Mouse (Mus musculus) heart, embryonic 10.5 days (tissue): ENCODE results near the gene Iffo2. TPM values are rescaled to one million over a fixed set of nuclear protein-coding genes. Genes with fewer than 3 reads are reported as not detected.

Source experiments
- DNase-seq: peaks from one replicate; pipeline ENCODE4 v3.0.0-alpha.2; 2017; ENCODE audit warnings: low spot score
- H3K27ac ChIP-seq: fragments of 300-500 bp; sonication (generic); 2 replicates; pipeline ENCODE4 v1.5.1; 2016; ENCODE audit warnings: mild to moderate bottlenecking
- H3K27me3 ChIP-seq: fragments of 300-500 bp; sonication (generic); 2 replicates; pipeline ENCODE4 v1.6.1; 2016; ENCODE audit warnings: mild to moderate bottlenecking; ENCODE audit not compliant: poor library complexity, insufficient read depth, severe bottlenecking
- H3K36me3 ChIP-seq: fragments of 300-500 bp; sonication (generic); 2 replicates; pipeline ENCODE4 v1.6.1; 2016; ENCODE audit warnings: mild to moderate bottlenecking, moderate library complexity
- H3K4me1 ChIP-seq: fragments of 300-500 bp; sonication (generic); 2 replicates; pipeline ENCODE4 v1.6.1; 2016; ENCODE audit warnings: mild to moderate bottlenecking
- H3K4me3 ChIP-seq: fragments of 300-500 bp; sonication (generic); 2 replicates; pipeline ENCODE4 v1.5.1; 2016; ENCODE audit warnings: mild to moderate bottlenecking, moderate library complexity
- H3K9me3 ChIP-seq: fragments of 300-500 bp; sonication (generic); 2 replicates; pipeline ENCODE4 v1.6.1; 2016; ENCODE audit warnings: mild to moderate bottlenecking, moderate library complexity
- WGBS: fragments of 180-500 bp; shearing (Covaris S2); methylation state at CpG from one replicate; pipeline ENCODE4 v1.1.7; 2016; 5-methylcytosine and 5-hydroxymethylcytosine counted together
- polyA plus RNA-seq: library from polyadenylated mRNA; unstranded; fragments of >200 nt; fragmentation: Nextera tagmentation; extraction: Ambion mirVana; gene quantifications from 2 replicates; pipeline ENCODE4 v1.2.1, GENCODE M21; 2016

The Iffo2 gene
- polyA plus RNA-seq, 1 experiment from 2014 or later = 4.8 TPM

DNA sequence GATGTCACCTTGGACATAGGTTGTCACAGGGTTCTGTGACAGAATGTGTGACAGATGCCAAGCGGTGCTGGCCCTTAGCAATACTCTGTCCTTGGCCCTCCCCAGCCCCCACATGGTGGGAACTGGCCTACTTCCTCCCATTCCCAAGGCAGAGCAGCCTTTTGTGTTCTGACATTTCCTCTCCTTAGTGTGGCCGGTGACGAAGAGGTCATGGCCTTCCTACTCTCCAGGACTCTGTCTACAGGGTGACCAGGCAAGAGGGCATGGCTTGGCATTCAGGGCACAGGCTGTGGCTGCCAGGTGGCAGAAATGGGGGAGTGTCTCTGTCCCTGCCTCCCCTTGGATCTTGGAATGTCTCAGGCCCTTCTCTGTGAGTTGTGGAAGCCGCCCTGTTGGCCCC, 57.0 kb downstream of the Iffo2 start:
- H3K4me1 ChIP-seq = peaks cover 79% of the 10 kb centered on the region
- no peak for DNase-seq
- WGBS = 67% methylated on average over 4 of the region's 4 CpGs
- H3K27ac ChIP-seq = peak overlapping the region; percentile 74
- no peaks in the 10 kb centered on the region for H3K36me3 ChIP-seq
- H3K4me3 ChIP-seq = no peak overlapping the region
- H3K27me3 ChIP-seq = no peaks in the 10 kb centered on the region
- no peaks in the 10 kb centered on the region for H3K9me3 ChIP-seq

DNA sequence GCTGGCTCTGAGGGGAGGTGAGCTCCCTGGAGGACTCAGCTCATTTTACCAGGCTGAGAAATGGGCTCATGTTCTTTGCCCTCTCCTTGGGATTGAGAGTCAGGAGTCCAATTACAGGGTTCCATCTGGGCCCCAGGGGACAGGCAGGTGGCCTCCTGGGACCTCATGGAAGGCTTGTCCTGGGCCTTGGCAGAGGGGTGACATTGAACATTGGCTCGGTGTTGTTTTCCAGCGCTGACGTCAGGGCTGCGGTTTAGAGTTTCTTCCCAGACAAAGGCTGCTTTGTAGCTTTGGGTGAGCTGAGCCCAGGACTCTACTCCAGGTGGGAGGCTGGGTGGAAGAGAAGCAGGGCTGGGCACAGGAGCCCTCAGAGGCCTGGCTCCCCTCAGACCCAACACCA, 57.4 kb downstream of the Iffo2 start:
- 84% methylated on average over 4 of the region's 4 CpGs for WGBS
- peaks cover 79% of the 10 kb centered on the region for H3K4me1 ChIP-seq

DNA sequence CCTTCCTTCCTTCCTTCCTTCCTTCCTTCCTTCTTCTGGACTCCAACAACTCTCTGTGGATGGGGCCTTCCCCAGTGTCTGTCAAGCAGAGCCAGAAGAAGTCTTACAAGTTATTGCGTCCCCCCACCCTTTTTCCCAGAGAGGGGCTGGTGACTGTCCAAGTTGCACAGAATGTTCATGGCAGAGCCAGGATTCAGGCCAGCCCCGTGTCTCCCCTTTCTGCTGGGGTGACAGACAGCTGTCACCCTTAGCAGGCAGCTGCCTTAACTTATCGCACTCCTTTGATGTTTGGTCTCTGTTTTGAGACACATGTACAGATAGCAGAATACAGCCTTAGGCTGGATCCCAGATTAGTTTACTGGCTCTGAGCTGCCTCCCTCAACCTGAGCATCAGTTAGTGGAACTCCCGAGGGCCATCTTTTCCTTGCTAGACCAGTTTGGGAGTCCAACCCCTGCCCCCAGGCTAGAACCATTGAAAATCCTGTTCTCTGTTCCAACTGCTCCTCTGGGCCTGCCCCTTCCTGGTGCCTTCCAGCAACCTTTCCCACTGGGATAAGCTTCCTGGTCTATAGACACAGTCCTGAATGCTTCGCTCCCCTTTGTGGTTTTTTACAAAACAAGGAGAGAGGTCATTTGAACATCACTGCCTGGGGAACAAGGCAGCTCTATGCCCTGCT, 59.1 kb downstream of the Iffo2 start:
- H3K27ac ChIP-seq = peak overlapping the region; percentile 1; the same call in 1 of the 2 replicates
- no peaks in the 10 kb centered on the region for H3K9me3 ChIP-seq
- H3K27me3 ChIP-seq = no peaks in the 10 kb centered on the region
- peaks cover 77% of the 10 kb centered on the region for H3K4me1 ChIP-seq
- no peaks in the 10 kb centered on the region for H3K36me3 ChIP-seq
- WGBS = 45% methylated on average over 5 of the region's 5 CpGs
- no peak for DNase-seq
- no peak overlapping the region for H3K4me3 ChIP-seq

More for the DNA sequence above, 57.4 kb downstream of the Iffo2 start:
- H3K27me3 ChIP-seq = no peaks in the 10 kb centered on the region
- no peak for DNase-seq
- H3K27ac ChIP-seq = peak overlapping the region; percentile 74
- no peaks in the 10 kb centered on the region for H3K9me3 ChIP-seq
- H3K4me3 ChIP-seq = no peak overlapping the region
- H3K36me3 ChIP-seq = no peaks in the 10 kb centered on the region

GRCm38 (mm10) chr4:139590446-139590845, 60.1 kb downstream of the Iffo2 start:
- DNase-seq = no peak
- H3K4me1 ChIP-seq = peaks cover 77% of the 10 kb centered on the region
- 0 out of 2 replicates have a peak overlapping the region, but pooled peaks have one; percentile 1 for H3K27ac ChIP-seq

DNA sequence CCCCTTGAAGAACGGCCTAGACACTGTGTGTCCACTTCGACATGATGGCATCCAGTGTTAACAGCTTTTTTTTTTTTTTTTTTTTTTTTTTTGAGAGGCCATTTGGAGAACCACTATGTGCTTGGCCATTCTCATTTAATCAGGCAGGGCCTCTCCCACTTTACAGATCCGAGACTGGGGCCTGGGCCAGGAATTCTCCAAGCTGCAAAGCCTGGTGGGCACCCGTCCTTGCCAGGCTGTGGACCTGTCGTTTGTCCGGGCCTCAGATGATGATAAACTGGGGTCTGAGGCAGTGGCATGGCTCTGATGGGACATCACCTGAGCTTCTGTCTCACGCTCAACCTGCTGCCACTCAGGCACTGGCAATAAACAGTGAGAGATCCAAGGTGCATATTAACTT, 62.5 kb downstream of the Iffo2 start:
- 67% methylated on average over 7 of the region's 7 CpGs for WGBS
- H3K9me3 ChIP-seq = no peaks in the 10 kb centered on the region
- H3K27me3 ChIP-seq = no peaks in the 10 kb centered on the region
- peak overlapping the region; percentile 64 for H3K27ac ChIP-seq
- H3K4me3 ChIP-seq = no peak overlapping the region
- 0 out of 2 replicates have a peak, but pooled peaks cover 2% of the 10 kb centered on the region for H3K36me3 ChIP-seq
- DNase-seq = no peak
- H3K4me1 ChIP-seq = peaks cover 78% of the 10 kb centered on the region

More at GRCm38 (mm10) chr4:139590446-139590845, 60.1 kb downstream of the Iffo2 start:
- H3K36me3 ChIP-seq = no peaks in the 10 kb centered on the region
- H3K4me3 ChIP-seq = no peak overlapping the region
- no peaks in the 10 kb centered on the region for H3K9me3 ChIP-seq
- no peaks in the 10 kb centered on the region for H3K27me3 ChIP-seq
- WGBS = 52% methylated on average over 4 of the region's 4 CpGs

DNA sequence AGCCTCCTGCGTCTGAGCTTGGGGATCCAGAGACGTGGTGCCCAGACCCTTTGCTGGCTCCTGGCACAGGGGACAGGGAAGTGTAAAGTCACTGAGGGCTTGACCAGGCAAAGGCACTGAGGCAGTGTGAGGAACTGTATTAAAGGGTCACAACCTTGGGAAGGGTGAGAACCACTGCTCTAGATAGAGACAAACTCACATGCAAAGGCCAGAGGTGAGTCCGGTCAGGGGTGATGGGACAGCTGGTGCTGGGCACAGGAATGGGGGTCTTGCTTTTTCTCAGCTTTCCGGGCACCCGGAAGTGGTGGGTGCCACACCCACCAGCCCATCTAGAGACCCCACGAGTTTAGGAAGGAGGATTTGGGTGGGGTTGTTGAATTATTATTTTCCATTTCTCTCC, 63.0 kb downstream of the Iffo2 start:
- no peaks in the 10 kb centered on the region for H3K27me3 ChIP-seq
- H3K9me3 ChIP-seq = no peaks in the 10 kb centered on the region
- 0 out of 2 replicates have a peak, but pooled peaks cover 2% of the 10 kb centered on the region for H3K36me3 ChIP-seq
- 72% methylated on average over 6 of the region's 6 CpGs for WGBS
- DNase-seq = no peak
- peaks cover 82% of the 10 kb centered on the region for H3K4me1 ChIP-seq
- H3K4me3 ChIP-seq = no peak overlapping the region
- peak overlapping the region; percentile 64 for H3K27ac ChIP-seq

- peak overlapping the region; percentile 33 for H3K27ac ChIP-seq
- peaks cover 89% of the 10 kb centered on the region for H3K4me1 ChIP-seq
- no peak for DNase-seq
- no peaks in the 10 kb centered on the region for H3K27me3 ChIP-seq
- 52% methylated on average over 3 of the region's 3 CpGs for WGBS
- H3K9me3 ChIP-seq = no peaks in the 10 kb centered on the region
- H3K4me3 ChIP-seq = no peak overlapping the region
- H3K36me3 ChIP-seq = 0 out of 2 replicates have a peak, but pooled peaks cover 2% of the 10 kb centered on the region
Observed at GRCm38 (mm10) chr4:139594062-139594461, 63.7 kb downstream of the Iffo2 start.

- H3K36me3 ChIP-seq = 0 out of 2 replicates have a peak, but pooled peaks cover 2% of the 10 kb centered on the region
- H3K9me3 ChIP-seq = no peaks in the 10 kb centered on the region
- H3K4me3 ChIP-seq = no peak overlapping the region
- H3K4me1 ChIP-seq = peaks cover 98% of the 10 kb centered on the region
- no peak for DNase-seq
- 25% methylated on average over 9 of the region's 9 CpGs for WGBS
- peak overlapping the region; percentile 90 for H3K27ac ChIP-seq
- H3K27me3 ChIP-seq = no peaks in the 10 kb centered on the region
Observed at GRCm38 (mm10) chr4:139596715-139597114, 66.4 kb downstream of the Iffo2 start.

DNA sequence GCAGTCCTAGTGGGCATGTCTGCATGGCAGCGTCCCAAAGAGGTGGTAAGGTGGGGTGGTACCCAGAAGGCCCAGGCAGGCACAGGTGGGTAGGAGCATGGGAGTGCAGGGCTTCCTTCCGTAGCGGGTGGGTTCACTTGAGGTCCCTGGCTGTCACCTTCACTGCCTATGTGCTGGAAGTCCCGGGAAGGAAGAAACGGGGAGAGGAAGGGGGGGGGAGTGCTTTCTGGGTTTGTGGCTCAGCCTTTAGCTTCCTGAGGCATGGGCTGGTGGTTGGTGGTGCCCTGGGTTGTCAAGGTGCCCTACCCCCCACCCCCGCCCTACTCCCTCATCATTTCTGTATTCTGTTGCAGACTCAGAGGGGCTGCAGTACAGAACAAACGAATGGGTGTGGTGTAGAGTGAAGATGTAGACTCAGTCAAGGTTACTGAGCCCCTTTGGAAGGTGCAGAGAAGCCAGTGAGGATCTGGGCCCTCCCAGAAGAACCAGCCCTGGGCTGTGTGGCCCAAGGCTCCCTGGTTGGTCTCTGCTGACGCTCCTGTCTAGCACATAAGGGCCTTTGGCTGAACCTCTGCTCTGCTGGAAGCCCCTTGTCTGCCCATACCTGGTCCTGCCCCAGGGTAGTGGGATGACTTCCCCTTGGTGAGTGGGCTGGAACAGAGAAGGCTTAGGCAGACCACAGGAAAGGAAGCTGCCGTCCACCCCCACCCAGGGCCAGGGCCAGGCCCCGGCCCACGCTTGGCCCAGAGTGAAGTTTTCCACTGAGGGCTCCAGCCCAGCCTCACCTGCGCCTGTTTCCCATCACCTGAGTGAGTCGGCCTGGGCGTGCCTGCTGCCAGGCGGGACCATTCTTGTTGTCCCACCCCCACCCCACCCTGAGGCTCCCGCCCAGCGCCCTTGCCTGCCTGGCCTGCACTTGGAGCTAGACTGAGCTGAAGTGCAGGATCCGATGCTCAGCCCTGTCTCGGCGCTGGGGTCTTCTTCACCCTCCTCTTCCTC, 67.2 kb downstream of the Iffo2 start:
- Histone ChIP-seq H3K4me3 (peak overlapping the region; percentile 42), H3K36me3 (0 out of 2 replicates have a peak, but pooled peaks cover 2% of the 10 kb centered on the region), H3K9me3 (no peaks in the 10 kb centered on the region), H3K27ac (peak overlapping the region; percentile 90), H3K27me3 (no peaks in the 10 kb centered on the region), H3K4me1 (peaks cover 98% of the 10 kb centered on the region)
- 34% methylated on average over 20 of the region's 20 CpGs for WGBS
- DNase-seq = no peak

- H3K27me3 ChIP-seq = no peaks in the 10 kb centered on the region
- peak overlapping the region; percentile 42 for H3K4me3 ChIP-seq
- 0 out of 2 replicates have a peak, but pooled peaks cover 2% of the 10 kb centered on the region for H3K36me3 ChIP-seq
- 17% methylated on average over 13 of the region's 13 CpGs for WGBS
- H3K4me1 ChIP-seq = peaks cover 99% of the 10 kb centered on the region
- H3K27ac ChIP-seq = peak overlapping the region; percentile 90
- DNase-seq = no peak
- no peaks in the 10 kb centered on the region for H3K9me3 ChIP-seq
Observed at GRCm38 (mm10) chr4:139598356-139598755, 68.0 kb downstream of the Iffo2 start.

DNA sequence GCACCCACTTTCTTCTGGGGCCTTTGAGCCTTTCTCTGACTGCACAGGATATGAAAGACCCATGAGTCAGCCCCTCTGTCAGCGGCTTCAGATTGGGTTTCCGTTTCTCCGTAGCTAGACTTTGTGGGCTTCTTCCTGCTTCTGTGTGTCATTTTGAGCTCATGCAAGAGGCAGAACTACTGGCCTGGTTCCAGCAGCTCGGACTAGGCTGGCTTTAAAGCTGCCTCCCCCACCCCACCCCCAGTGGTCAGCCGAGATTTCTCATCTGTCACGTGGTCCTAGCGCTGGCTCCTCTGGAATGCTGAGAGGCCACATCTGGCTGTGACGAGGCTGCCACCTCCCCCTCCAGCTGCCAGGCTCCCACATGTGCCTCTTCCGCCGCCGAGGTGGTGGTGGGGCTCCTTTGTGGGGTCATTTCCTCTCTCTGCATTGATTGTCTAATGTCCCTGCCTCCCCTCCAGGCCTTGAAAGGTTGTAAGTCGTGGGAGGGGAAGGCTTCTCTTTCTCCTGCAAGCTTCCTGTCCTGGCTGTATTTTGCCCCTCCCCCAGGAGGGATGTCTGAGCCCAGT, 68.7 kb downstream of the Iffo2 start:
- peaks cover 93% of the 10 kb centered on the region for H3K4me1 ChIP-seq
- peak; percentile 97 for DNase-seq
- peak overlapping the region; percentile 90 for H3K27ac ChIP-seq
- 0 out of 2 replicates have a peak, but pooled peaks cover 2% of the 10 kb centered on the region for H3K36me3 ChIP-seq
- H3K9me3 ChIP-seq = no peaks in the 10 kb centered on the region
- WGBS = under 1% methylated on average over 12 of the region's 12 CpGs
- no peaks in the 10 kb centered on the region for H3K27me3 ChIP-seq
- peak overlapping the region; percentile 42 for H3K4me3 ChIP-seq

- 35% methylated on average over 7 of the region's 7 CpGs for WGBS
- Histone ChIP-seq H3K27ac (peak overlapping the region; percentile 86), H3K9me3 (no peaks in the 10 kb centered on the region), H3K4me3 (peak overlapping the region; percentile 23; the same call in 1 of the 2 replicates), H3K27me3 (no peaks in the 10 kb centered on the region), H3K36me3 (peaks cover 25% of the 10 kb centered on the region), H3K4me1 (peaks cover 66% of the 10 kb centered on the region)
- DNase-seq = no peak
Observed at GRCm38 (mm10) chr4:139601519-139602356, 71.4 kb downstream of the Iffo2 start.
